17 mouse cellular contexts compared by ENCODE assay signal in genomic region chr11:110436998-110437397, GRCm38 (mm10).
"Had no signal": no experiment of that assay in that cellular context is flagged by ENCODE, and none has a peak within 500 bp of the region (broad histone marks: within the 10 kb centered on the region; RNA-seq: fewer than 3 reads in every experiment).

No protein-coding gene starts in this region.

- ATAC-seq: liver, embryonic 12.5 days had no signal

- H3K4me3 ChIP-seq: left cerebral cortex, adult 2 months; limb, embryonic 13.5 days; liver, embryonic 12.5 days; liver, embryonic 15.5 days; lung, embryonic 15.5 days; megakaryocyte, embryonic 14.5 days; midbrain, embryonic 12.5 days had no signal

- H3K4me2 ChIP-seq: limb, embryonic 13.5 days; liver, embryonic 12.5 days; liver, embryonic 15.5 days; lung, embryonic 15.5 days; midbrain, embryonic 12.5 days had no signal

- H3K36me3 ChIP-seq: liver, embryonic 12.5 days; lung, embryonic 15.5 days had no signal

- H3K27me3 ChIP-seq: limb, embryonic 13.5 days; liver, embryonic 12.5 days; liver, embryonic 15.5 days; lung, embryonic 15.5 days; megakaryocyte, embryonic 14.5 days had no signal

- DNase-seq: kidney, adult 18-20 months; kidney, postnatal 10 days; kidney, postnatal 36 days; layer of hippocampus, postnatal 36 days; liver; lung, adult 18-20 months; lung, postnatal 10 days; lung, postnatal 36 days; thymus, adult 18-20 months; thymus, postnatal 36 days had no signal

- H3K9ac ChIP-seq: limb, embryonic 13.5 days; liver, embryonic 12.5 days; liver, embryonic 15.5 days; lung, embryonic 15.5 days; midbrain, embryonic 12.5 days had no signal

- H3K9me3 ChIP-seq: limb, embryonic 13.5 days; liver, embryonic 15.5 days; lung, embryonic 15.5 days; midbrain, embryonic 12.5 days had no signal

- H3K27ac ChIP-seq: left cerebral cortex, adult 2 months; limb, embryonic 13.5 days; liver, embryonic 12.5 days; liver, embryonic 15.5 days; lung, embryonic 15.5 days; midbrain, embryonic 12.5 days had no signal
